In genomic region chr12:50122971-50123370, GRCm38 (mm10) we compare ENCODE assay signal across 27 mouse cellular contexts.
"Had no signal": no experiment of that assay in that cellular context is flagged by ENCODE, and none has a peak within 500 bp of the region (broad histone marks: within the 10 kb centered on the region; RNA-seq: fewer than 3 reads in every experiment).

No protein-coding gene starts in this region.

- H3K27ac ChIP-seq: heart, embryonic 10.5 days; hindbrain, embryonic 10.5 days; hindbrain, embryonic 12.5 days; hindbrain, embryonic 14.5 days; intestine, embryonic 15.5 days; layer of hippocampus, adult 2 months; left cerebral cortex, adult 2 months; limb, embryonic 10.5 days; limb, embryonic 12.5 days; liver, embryonic 13.5 days; liver, embryonic 15.5 days had no signal

- H3K27me3 ChIP-seq: heart, embryonic 12.5 days; intestine, embryonic 15.5 days; limb, embryonic 12.5 days; liver, embryonic 13.5 days; liver, embryonic 15.5 days had no signal

- H3K4me2 ChIP-seq: heart, embryonic 12.5 days; hindbrain, embryonic 12.5 days; hindbrain, embryonic 14.5 days; intestine, embryonic 15.5 days; limb, embryonic 12.5 days; liver, embryonic 11.5 days; liver, embryonic 13.5 days; liver, embryonic 15.5 days had no signal

- H3K36me3 ChIP-seq: heart, embryonic 10.5 days; heart, embryonic 12.5 days; hindbrain, embryonic 10.5 days; hindbrain, embryonic 12.5 days; intestine, embryonic 15.5 days; limb, embryonic 10.5 days; limb, embryonic 12.5 days; liver, embryonic 13.5 days; liver, embryonic 15.5 days had no signal

- H3K9ac ChIP-seq: heart, embryonic 12.5 days; hindbrain, embryonic 12.5 days; hindbrain, embryonic 14.5 days; intestine, embryonic 15.5 days; limb, embryonic 12.5 days; liver, embryonic 13.5 days; liver, embryonic 15.5 days; liver, postnatal 0 days had no signal

- H3K4me3 ChIP-seq: heart, embryonic 10.5 days; heart, embryonic 12.5 days; hindbrain, embryonic 10.5 days; hindbrain, embryonic 12.5 days; intestine, embryonic 15.5 days; layer of hippocampus, adult 2 months; left cerebral cortex, adult 2 months; limb, embryonic 10.5 days; limb, embryonic 12.5 days; liver, embryonic 13.5 days; liver, embryonic 15.5 days had no signal

- H3K4me1 ChIP-seq: heart, embryonic 10.5 days; hindbrain, embryonic 12.5 days; intestine, embryonic 15.5 days; limb, embryonic 12.5 days; liver, embryonic 13.5 days; liver, embryonic 15.5 days had no signal

- ATAC-seq: hindbrain, embryonic 16.5 days; inflammation-experienced regulatory T-cells, adult 6 months; intestine, embryonic 15.5 days; intestine, postnatal 0 days; liver, postnatal 0 days had no signal

- DNase-seq: gastrocnemius, postnatal 14 days; heart, adult 18-20 months; heart, postnatal 10 days; heart, postnatal 4 days; kidney, adult 18-20 months; kidney, adult 8-10 months; kidney, postnatal 10 days; kidney, postnatal 25 days; kidney, postnatal 4 days; liver; liver, embryonic 13.5 days; liver, postnatal 0 days had no signal

- H3K9me3 ChIP-seq: heart, embryonic 10.5 days; heart, embryonic 12.5 days; hindbrain, embryonic 10.5 days; hindbrain, embryonic 12.5 days; intestine, embryonic 15.5 days; limb, embryonic 10.5 days; limb, embryonic 12.5 days; liver, embryonic 13.5 days; liver, embryonic 15.5 days had no signal
